Comparison of ENCODE assay signal across 9 mouse cellular contexts in genomic region chr11:120530085-120530964, GRCm38 (mm10). TPM values are rescaled to one million over a fixed set of nuclear protein-coding genes. Genes with fewer than 3 reads are reported as not detected.
DNase-seq lines count a peak whose midpoint lies in the region; ATAC-seq lines count a peak whose summit lies in the region.
"Had no signal": no experiment of that assay in that cellular context is flagged by ENCODE, and none has a peak within 500 bp of the region (broad histone marks: within the 10 kb centered on the region; RNA-seq: fewer than 3 reads in every experiment).

Gcgr (plus strand) TSS chr11:120530699.

- no peaks in the 10 kb centered on the region for H3K9me3 ChIP-seq in hindbrain, embryonic 12.5 days (replicated peaks)
- H3K9me3 ChIP-seq in megakaryocyte, embryonic 14.5 days = peaks cover 2% of the 10 kb centered on the region; the same call in 1 of the 2 replicates

- H3K4me2 ChIP-seq in hindbrain, embryonic 12.5 days (replicated peaks) = peak within 1 kb of the TSS; percentile 62

- ATAC-seq in hindbrain, embryonic 12.5 days (ENCODE audit: low FRiP score) = no peak

- no peaks in the 10 kb centered on the region for H3K36me3 ChIP-seq in hindbrain, embryonic 12.5 days
- no peaks in the 10 kb centered on the region for H3K36me3 ChIP-seq in megakaryocyte, embryonic 14.5 days (replicated peaks; ENCODE audit: low read length)

- H3K27me3 ChIP-seq in hindbrain, embryonic 12.5 days = peaks cover 73% of the 10 kb centered on the region
- H3K27me3 ChIP-seq in megakaryocyte, embryonic 14.5 days (replicated peaks) = peaks cover 82% of the 10 kb centered on the region

- 9% methylated on average over 49 of the region's 62 CpGs for WGBS in hindbrain, embryonic 12.5 days

- no peak within 1 kb of the TSS for H3K27ac ChIP-seq in brown adipose tissue, adult 24 weeks (replicated peaks; ENCODE audit: low read depth, low read length)
- no peak within 1 kb of the TSS for H3K27ac ChIP-seq in hindbrain, embryonic 12.5 days

- peak; percentile 50 for DNase-seq in gastrocnemius, postnatal 10 days
- no peak for DNase-seq in gastrocnemius, postnatal 36 days
- DNase-seq in spleen, adult 18-20 months = no peak
- no peak for DNase-seq in T-cell, adult 2 months (ENCODE audit: low spot score)
- DNase-seq in frontal cortex, postnatal 36 days (ENCODE audit: low spot score in 2 of 2) = no peak

- H3K4me1 ChIP-seq in brown adipose tissue, adult 24 weeks (ENCODE audit: control insufficient read depth, insufficient read depth, insufficient read length, low read length) = peaks cover 7% of the 10 kb centered on the region
- peaks cover 9% of the 10 kb centered on the region for H3K4me1 ChIP-seq in hindbrain, embryonic 12.5 days
- H3K4me1 ChIP-seq in megakaryocyte, embryonic 14.5 days = peaks cover 38% of the 10 kb centered on the region

- intact Hi-C loops in gastrocnemius, postnatal 36 days (cut with DNase I) = no loop called here

- peak within 1 kb of the TSS; percentile 38 for H3K4me3 ChIP-seq in brown adipose tissue, adult 24 weeks (ENCODE audit: insufficient read depth, low read depth, low read length)
- H3K4me3 ChIP-seq in hindbrain, embryonic 12.5 days = peak within 1 kb of the TSS; percentile 39
- H3K4me3 ChIP-seq in megakaryocyte, embryonic 14.5 days (replicated peaks) = peak within 1 kb of the TSS; percentile 89

- H3K9ac ChIP-seq in hindbrain, embryonic 12.5 days = peak within 1 kb of the TSS; percentile 55

RNA-seq across cellular contexts. Expression of gene Gcgr, which starts in this region (rescaled TPM):
- total RNA-seq in gastrocnemius, postnatal 10 days (2021) = under 1 TPM; 0.09 to 0.75 TPM
- under 1 TPM; 0.18 to 0.25 TPM for total RNA-seq in gastrocnemius, postnatal 36 days (2021)
- not detected in 2 replicates for polyA plus RNA-seq in brown adipose tissue, adult 24 weeks (2012; ENCODE audit: insufficient read depth, insufficient read length, missing spikeins)
- polyA plus RNA-seq in hindbrain, embryonic 12.5 days (2016; fragmentation: Nextera tagmentation; extraction: Ambion mirVana) = 0.47 and 0.54 TPM in 2 replicates
- polyA plus RNA-seq in megakaryocyte, embryonic 14.5 days (2012; ENCODE audit: insufficient read depth, low replicate concordance) = not detected in 2 replicates
- polyA plus RNA-seq: C2C12 had no signal

Comparison
In these comparisons a context has a peak if more than half of its experiments do, and no peak if none do; other contexts are left out.
1. Peak in DNase-seq in gastrocnemius, postnatal 10 days; RNA of the gene not detected or under 1 TPM.
2. H3K4me3 ChIP-seq: peak in every context shown above with its lines; median percentile 89 in megakaryocyte, embryonic 14.5 days; 39 in hindbrain, embryonic 12.5 days; 38 in brown adipose tissue, adult 24 weeks.